Mouse (Mus musculus): ENCODE measurements around the gene Plekhj1.
A peak's percentile ranks its signal among the peaks of the same experiment; 100 is the strongest.
"Not testable (repeated sequence)": the region's sequence is repeated elsewhere in the genome, so short reads cannot be mapped to it uniquely, and the experiment has no call there.

The Plekhj1 gene

DNA sequence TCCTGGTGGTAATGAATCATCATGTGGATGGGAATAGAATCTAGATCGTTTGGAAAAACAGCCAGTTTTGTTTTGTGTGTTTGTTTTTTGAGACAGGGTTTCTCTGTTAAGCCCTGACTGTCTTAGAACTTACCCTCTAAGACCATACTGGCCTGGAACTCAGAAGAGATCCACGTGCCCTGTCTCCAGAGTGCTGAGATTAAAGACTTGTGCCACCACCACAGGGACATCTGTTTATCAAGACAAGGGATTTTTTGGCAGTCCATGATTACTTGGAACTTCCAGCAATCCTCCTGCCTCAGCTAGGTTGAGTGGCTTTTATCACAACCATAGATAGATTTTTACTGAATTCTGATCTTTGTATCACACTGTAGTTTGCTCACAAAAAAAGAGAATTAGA, 26.4 kb upstream of the Plekhj1 start:
- no peak for DNase-seq

DNA sequence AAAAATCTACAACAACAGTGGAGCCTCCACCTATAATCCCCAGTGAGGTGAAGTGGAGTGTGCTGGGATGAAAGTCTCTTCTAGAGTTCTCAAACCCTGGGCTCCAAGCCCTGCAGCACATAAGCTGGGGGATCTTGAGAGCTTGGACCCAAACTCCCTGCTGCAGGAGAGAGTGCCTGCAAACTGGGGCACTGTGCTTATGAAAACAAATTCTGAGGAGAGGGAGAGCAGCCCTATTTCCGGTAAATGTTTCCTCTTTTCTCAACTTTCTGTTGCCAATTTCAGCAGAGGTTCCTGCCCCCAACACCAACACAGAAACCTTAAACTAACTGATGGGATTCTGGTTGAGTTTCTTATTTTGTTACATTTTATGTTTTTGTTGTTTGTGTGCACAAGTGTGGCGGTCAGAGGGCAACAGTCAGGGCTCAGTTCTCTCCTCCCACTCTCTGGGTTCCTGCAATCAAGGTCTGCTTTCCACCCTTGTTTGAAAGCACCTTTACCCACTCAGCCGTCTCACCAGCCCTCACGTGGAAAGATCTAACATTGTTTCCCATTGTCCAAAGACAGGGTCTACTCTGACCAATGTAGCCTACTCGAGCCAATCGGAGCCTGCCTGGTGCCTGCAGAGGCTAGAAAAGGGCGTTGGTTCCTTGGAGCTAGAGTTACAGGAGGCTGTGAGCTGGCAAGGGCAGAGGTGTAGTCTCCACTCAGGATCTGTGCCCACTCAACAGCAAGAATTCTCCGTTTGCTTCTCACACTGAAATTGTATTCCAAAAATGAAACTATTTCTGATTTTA, 25.6 kb upstream of the Plekhj1 start:
- peak in 1 of 2 experiments; percentile 29 for DNase-seq

DNA sequence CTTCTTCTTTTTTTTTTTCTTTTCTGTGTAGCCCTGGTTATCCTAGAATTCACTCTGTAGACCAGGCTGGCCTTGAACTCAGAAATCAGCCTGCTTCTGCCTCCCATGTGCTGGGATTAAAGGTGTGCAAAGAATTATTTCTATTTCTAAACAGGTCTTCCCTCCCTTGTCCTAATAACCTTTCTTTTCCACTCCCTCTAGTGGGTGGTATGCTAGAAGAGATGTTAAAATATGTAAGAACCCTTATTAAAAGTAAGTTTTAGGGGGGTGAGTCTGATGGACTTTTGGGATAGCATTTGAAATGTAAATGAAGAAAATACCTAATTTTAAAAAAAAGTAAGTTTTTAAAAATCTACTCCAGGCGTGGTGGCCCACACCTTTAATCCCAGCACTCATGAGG, 24.9 kb upstream of the Plekhj1 start:
- no peak for DNase-seq

DNA sequence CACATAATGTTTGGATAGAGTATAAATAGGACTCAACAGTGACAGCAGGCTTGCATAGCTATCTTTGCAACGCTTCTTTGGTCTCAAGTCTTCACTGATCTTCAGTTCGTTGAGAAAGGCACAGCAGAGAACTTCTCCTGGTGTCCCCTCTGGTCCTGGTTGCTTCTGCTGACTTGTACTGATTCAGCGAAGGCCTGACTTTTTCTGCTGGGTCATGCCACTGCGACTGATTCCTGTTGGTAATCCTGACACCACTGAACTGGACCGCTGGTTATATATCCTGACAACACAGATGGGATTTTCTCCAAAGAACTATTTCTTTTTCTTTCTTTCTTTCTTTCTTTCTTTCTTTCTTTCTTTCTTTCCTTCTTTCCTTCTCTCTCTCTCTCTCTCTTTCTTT, 24.1 kb upstream of the Plekhj1 start:
- no peak for DNase-seq

DNA sequence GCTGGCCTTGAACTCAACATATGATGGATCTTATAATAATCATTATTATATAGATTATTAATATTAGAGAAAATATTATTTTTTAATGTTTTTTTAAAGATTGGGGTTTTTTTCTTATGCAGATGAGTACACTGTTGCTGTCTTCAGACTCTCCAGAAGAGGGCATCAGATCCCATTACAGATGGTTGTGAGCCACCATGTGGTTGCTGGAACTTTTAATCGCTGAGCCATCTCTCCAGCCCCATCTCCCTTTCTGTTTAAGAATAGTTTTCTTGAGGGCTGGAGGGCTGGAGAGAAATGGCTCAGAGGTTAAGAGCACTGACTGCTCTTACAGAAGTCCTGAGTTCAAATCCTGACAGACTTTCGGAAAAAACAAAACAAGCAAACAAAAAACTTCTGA, 23.6 kb upstream of the Plekhj1 start:
- peak; percentile 38 to 65 for DNase-seq

DNA sequence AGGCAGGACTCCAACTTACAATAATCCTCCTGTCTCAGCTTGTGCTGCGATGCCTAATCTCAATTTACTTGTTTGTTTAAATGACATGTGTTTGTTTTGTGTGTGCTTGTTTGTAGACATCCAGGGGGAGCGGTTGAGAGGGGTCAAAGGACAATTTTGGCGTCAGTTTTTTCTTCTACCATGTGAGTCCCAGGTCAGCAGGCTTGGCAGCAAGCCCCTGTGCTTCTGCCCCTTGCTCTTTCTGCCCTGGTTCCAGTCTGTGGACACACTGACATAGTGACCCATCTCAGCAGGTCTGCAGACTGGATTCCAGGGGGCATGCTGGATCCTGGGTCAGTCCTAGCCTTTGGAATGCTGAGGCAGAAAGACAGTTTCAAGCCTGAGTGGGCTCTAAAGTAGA, 21.0 kb upstream of the Plekhj1 start:
- DNase-seq = peak; percentile 75 to 87

DNA sequence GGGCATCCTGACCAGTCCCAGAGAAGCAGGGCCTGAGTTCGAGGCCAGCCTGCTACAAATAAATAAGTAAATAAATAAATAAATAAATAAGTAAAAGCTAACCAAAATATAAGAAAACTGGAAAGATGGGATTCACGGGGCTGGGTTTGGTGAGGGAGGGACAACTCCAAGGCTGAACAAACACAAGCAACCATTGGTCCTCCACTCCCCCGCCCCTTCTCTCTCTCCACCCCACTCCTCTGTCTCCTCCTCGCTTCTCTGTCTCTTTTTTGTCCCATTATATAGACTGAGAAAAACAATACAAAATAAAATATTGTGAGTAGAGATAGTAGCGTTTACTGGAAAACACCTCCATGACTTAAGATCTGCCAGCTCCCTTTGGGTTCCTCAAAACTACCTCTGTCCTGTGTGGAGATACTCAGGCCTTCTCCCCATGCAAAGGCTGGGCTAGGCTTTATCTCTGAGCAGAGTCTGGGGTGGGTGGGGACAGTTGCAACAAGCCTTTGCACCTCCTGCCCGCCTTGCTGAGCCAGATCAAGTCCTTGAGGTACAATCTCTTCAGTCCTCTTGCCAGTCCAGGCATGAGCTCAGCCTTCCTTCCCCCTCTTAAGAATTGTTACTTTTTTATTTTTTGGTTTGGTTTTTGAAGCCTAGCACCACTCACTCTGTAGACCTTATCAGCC, 20.3 kb upstream of the Plekhj1 start:
- no peak for DNase-seq

DNA sequence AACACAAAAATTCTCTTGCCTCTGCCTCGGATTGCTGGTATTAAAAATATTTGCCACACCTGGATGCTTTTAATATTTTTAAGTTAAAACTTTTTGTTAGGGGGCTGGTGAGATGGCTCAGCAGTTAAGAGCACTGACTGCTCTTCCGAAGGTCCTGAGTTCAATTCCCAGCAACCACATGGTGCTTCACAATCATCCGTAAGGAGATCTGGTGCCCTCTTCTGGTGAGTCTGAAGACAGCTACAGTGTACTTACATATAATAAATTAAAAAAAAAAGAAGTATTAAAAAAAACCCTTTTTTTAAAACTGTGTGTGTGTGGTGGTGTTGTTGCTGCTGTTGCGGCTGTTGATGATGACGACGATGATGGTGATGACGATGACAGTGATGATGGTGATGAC, 19.5 kb upstream of the Plekhj1 start:
- not testable (repeated sequence) for DNase-seq

DNA sequence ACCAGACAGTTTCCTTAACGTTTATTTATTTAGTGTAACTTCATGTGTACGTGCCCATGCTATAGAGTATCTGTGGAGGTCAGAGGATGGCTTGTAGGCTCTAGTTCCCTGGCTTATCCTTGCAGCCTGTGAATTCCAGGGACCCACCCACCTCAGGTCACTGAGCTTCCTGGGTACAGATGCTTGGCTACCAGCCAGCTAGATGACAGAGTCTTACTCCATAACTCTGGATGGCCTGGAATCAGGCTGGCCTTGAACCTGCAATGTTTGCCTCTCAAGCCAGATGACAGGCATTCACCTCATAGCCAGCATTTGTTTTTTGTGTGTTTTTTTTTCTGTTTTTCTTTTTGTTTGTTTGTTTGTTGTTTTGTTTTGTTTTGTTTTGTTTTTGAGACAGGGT, 18.7 kb upstream of the Plekhj1 start:
- DNase-seq = no peak

DNA sequence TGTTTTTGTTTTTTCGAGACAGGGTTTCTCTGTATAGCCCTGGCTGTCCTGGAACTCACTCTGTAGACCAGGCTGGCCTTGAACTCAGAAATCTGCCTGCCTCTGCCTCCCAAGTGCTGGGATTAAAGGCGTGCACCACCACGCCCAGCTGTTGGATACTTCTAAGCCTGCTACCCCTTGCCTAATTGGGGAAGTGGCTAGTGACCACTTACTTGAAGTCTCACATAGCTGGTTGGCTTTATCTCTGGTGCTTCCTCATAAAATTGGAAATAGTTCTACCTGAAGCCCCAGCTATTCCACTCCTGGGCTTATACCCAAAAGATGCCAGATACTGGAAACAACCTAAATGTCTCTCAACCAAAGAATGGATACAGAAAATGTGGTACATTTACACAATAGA, 17.9 kb upstream of the Plekhj1 start:
- not testable (repeated sequence) for DNase-seq

DNA sequence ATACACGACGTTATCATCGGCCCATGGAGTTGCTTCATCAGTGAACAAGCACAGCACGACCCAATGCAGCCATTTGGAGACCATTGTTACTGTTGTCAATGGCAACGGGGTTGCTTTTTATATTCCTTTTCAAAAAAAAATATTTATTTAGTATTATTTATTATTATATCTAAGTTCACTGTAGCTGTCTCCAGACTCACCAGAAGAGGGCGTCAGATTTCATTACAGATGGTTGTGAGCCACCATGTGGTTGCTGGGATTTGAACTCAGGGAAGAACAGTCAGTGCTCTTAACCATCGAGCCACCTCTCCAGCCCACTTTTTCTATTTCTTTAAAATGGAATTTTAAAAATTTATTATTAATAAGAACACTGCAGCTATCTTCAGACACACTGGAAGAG, 16.4 kb upstream of the Plekhj1 start:
- DNase-seq = no peak

DNA sequence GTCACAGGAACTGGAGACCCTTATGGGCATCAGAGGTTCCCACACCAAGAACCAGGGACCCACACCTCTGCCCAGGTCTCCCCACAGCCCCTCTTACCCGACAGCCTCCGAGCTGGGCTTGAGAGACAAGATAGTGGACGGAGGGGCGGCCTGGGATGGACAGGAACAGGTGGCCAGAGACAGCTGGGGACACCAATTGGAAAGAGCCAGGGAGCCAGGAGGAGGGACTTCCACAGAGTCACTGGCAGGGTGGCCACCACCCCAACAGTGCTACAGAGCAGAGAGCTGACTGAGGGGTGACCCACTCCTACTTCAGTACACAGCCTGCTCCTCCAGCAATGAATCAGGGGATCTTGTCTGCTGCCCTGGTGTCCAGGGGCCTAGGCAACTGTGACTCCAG, 14.9 kb upstream of the Plekhj1 start, which contains the start of gene Jsrp1:
Gene Jsrp1 (minus strand): TSS at position 133 of the 400 bp plus-strand sequence.
- DNase-seq = no peak

DNA sequence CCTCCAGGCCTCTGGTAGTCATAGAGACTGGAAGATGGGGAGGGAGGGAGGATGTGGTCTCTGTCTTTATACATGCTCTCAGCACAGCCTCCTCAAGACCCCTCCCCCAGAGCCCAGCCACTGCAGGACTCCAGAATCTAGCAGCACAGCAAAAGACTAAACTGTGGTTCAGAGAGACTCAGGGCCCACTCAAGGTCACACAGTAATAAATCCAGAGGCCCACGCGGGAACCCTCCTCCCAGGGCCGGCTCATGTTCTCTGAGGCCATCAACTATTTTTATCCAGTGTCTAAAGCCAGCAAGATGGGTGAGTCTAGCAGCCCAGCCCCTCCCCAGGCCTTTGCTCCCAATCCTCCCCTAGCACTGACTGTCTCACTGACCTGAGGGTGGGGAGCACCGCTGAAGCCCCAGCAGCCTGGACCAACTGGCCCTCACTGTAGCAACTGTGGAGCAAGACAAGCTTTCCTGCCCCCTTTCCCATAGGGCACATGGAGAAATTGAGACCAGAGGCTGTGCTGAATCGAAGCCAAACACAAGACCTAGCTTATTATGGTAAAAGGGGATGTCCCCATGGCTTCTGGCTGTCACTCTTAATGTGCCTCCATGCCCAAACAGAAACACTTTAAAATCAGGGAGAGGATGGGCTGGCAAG, 14.1 kb upstream of the Plekhj1 start:
- DNase-seq = no peak

DNA sequence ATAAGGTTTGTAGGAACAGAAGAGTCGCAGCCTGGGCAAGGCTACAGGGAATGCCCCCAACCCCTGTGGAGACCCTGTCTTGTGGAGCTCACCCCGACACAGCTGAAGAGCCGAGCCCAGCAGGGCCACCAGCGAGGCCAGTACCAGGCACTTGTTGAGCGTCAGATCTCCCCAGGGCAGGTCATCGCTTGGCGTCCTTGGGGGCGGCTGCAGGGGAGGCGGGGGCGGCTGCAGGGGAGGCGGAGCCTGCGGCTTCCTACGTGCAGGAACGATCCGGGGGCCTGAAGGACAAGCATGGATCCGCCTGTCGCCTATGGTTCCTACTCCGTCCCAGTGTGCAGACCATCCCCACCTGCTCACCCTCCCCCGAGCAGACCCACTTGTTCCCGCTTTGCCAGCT, 11.7 kb upstream of the Plekhj1 start:
- no peak for DNase-seq

DNA sequence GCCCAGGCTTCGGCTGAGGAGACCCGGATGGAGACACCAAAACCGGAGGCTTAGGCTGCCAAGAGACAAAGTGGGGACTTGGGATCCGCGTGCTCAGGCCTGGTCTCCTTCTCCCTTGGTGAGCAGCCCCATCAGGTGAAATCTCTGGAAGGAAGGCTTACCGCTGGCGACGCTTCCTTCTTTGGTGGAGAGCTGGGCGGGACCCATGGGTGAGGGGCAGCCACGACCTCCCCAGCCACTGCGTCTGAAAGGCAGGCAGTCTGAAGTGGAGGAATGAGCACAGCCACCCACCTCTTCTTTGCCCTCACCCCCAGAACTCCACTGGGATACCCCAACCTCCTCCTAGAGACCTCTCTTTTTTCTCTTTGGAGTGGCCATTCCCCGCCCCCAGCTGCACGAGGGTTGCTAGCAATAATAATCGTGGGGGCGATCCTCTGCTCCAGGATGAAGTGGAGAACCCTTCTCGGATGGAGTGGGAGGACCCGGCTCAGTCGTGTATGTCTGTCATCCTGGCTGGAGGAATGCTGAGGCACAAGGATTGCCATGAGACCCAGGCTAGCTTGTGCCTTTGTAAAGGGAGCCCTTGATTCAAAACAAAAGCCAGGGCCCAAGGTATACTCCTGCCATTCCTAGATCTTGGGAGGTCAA, 10.7 kb upstream of the Plekhj1 start:
- DNase-seq = no peak

DNA sequence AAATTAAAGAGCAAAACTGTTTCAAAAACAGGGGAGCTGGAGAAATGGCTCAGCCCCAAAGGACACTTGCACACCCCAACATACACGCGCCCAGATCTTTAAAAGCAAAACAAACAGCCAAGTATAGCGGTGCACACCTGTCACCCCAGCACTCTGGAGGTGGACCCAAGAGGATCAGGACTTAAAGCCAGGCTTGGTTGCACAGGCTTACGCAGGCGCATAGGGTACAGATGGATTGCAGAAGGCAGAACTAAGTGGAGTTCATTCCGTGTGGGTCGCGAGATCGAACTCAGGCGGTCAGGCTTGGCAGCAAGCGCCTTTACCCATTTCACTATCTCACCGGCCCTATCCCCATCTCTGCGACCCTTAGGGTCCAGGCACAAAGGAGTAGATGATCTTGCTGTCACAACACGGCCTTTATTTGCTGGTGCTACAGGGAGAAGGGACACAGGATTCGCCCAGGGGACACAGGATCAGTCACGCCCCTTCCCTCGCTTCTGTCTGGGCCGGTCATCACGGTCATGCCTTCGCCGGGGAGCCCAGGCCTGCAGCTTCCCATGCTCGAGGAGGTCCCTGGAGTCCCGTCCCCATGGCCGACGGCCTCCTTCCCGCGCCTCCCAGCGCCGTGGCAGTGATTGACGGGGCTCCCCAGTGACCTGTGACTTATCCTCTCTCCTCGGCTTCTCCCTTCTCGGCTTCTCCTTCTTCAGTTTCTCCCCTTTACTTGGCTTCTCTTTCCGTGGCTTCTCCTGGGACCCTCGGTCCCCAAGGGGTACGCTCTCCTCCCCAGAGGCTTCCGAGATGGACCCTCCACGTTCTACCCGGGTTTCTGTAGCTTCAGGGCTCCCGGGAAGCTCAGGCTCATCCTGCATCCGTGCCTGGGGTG, 9.9 kb upstream of the Plekhj1 start:
- DNase-seq = no peak

DNA sequence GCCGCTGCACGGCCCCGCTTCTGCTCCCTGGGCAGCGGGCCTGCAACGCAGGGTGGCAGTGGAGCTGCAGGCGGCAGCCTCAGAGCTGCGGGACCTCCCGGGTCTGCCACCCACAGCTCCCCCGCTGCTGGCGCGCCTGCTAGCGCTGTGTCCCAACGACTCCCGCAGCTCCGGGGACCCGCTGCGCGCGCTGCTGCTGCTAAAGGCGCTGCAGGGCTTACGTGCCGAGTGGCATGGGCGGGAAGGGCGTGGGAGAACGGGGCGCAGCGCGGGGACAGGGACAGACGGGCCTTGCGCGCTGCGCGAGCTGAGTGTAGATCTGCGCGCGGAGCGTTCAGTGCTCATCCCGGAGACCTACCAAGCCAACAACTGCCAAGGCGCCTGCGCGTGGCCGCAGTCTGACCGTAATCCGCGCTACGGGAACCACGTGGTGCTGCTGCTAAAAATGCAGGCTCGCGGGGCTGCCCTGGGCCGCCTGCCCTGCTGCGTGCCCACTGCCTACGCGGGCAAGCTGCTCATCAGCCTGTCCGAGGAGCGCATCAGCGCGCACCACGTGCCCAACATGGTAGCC, 8.7 kb upstream of the Plekhj1 start:
- DNase-seq = peak; percentile 77 to 87

DNA sequence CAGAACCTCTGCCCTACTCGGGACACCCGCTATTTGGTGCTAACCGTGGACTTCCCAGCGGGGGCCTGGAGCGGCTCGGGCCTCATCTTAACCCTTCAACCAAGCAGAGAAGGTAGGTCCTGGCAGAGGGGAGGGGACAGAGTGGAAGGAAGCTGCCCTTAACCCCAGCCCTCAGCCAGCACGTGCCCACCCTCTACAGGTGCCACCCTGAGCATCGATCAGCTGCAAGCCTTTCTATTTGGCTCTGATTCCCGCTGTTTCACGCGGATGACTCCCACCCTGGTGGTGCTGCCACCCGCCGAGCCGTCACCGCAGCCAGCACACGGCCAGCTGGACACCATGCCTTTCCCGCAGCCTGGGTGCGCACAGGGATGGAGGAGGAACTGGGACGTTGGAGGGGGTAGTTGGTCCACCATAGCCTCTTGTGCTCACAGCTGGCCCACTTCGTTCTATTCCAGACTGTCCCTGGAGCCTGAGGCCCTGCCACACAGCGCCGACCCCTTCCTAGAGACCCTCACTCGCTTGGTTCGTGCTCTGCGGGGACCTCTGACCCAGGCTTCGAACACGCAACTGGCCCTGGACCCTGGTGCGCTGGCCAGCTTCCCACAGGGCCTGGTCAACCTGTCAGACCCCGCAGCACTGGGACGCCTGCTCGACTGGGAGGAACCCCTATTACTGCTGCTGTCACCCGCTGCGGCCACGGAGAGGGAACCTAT, 8.1 kb upstream of the Plekhj1 start:
- no peak for DNase-seq

DNA sequence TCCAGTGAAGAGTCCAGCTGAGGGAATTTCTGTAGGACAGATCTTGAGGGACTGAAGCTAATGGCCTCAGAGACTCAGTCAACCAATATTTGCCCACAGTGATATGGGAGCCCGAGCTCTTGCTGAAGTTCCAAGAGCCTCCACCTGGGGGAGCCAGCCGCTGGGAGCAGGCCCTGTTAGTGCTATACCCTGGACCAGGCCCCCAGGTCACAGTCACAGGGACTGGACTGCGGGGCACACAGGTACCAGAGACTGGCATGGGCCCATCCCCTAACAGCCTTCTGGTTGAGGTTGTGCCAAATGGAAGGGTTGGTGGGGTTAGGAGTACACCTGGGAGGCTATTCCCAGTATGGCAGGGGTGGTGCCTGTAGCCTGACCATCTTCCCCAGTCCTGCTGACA, 7.5 kb upstream of the Plekhj1 start:
- peak; percentile 75 to 82 for DNase-seq

DNA sequence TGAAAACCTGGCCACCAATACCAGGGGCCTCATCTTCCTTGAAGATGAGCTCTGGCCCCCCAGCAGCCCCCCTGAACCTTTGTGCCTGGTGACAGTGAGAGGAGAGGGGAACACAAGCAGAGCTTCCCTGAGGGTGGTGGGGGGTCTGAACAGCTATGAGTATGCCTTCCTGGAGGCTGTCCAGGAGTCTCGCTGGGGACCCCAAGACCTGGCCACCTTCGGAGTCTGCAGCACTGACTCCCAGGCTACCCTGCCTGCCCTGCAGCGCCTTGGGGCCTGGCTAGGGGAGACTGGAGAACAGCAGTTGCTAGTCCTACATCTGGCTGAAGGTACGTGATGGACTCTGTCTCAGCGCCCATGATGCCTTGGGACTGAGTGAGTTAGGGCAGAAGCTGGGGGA, 6.9 kb upstream of the Plekhj1 start:
- no peak for DNase-seq

DNA sequence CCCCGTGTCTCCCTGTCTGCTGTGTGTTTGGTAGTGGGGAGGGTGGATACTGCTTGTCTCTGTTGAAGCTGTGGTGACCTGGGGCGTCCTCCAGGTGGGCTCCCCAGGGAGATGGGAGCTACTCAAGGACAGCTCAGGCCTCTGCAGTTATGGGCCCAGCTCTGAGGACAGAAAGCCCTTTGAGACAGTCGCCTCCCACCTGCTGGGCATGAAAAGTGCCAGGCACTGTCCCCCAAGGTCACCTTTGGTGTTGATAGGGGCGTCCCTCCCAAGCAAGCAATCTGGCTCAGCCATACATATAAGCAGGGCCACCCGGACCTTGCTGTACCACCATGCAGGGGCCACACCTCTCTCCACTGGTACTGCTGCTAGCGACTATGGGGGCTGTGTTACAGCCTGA, 6.5 kb upstream of the Plekhj1 start, which contains the start of gene Amh:
Gene Amh (plus strand): TSS at position 328 of the 400 bp plus-strand sequence.
- DNase-seq = no peak
